Mouse (Mus musculus): Measurements from ENCODE around the gene Fam49a. TPM values are rescaled to one million over a fixed set of nuclear protein-coding genes. Genes with fewer than 3 reads are reported as not detected.
A peak's percentile ranks its signal among the peaks of the same experiment; 100 is the strongest.

The Fam49a gene
- polyA plus RNA-seq, 1 experiment, result 23.9 TPM

GRCm38 (mm10) chr12:12287131-12287786, 25.3 kb downstream of the Fam49a start:
- Histone ChIP-seq H3K4me1 (ENCODE audit: control insufficient read depth, insufficient read depth, insufficient read length, low read length) (peaks cover 23% of the 10 kb centered on the region), H3K27ac (replicated peaks; ENCODE audit: low read depth, low read length) (peak overlapping the region; percentile 19), H3K4me3 (ENCODE audit: insufficient read depth, low read depth, low read length) (no peak overlapping the region; the same call in 1 of the 2 replicates)

- H3K4me3 ChIP-seq (ENCODE audit: insufficient read depth, low read depth, low read length), result no peak overlapping the region
- peak overlapping the region; percentile 19; the same call in 1 of the 2 replicates for H3K27ac ChIP-seq (replicated peaks; ENCODE audit: low read depth, low read length)
Measured at GRCm38 (mm10) chr12:12287787-12288132, 25.8 kb downstream of the Fam49a start.

GRCm38 (mm10) chr12:12288586-12288985, 26.6 kb downstream of the Fam49a start:
- Histone ChIP-seq H3K4me1 (ENCODE audit: control insufficient read depth, insufficient read depth, insufficient read length, low read length) (peaks cover 24% of the 10 kb centered on the region), H3K4me3 (ENCODE audit: insufficient read depth, low read depth, low read length) (no peak overlapping the region)

More at GRCm38 (mm10) chr12:12287787-12288132, 25.8 kb downstream of the Fam49a start:
- H3K4me1 ChIP-seq (ENCODE audit: control insufficient read depth, insufficient read depth, insufficient read length, low read length), result peaks cover 24% of the 10 kb centered on the region

GRCm38 (mm10) chr12:12289636-12290035, 27.7 kb downstream of the Fam49a start:
- no peak overlapping the region for H3K27ac ChIP-seq (replicated peaks; ENCODE audit: low read depth, low read length)
- H3K4me3 ChIP-seq (ENCODE audit: insufficient read depth, low read depth, low read length), result no peak overlapping the region
- H3K4me1 ChIP-seq (ENCODE audit: control insufficient read depth, insufficient read depth, insufficient read length, low read length), result peaks cover 23% of the 10 kb centered on the region

More at GRCm38 (mm10) chr12:12288586-12288985, 26.6 kb downstream of the Fam49a start:
- no peak overlapping the region for H3K27ac ChIP-seq (replicated peaks; ENCODE audit: low read depth, low read length)

GRCm38 (mm10) chr12:12292043-12292618, 30.2 kb downstream of the Fam49a start:
- Histone ChIP-seq H3K27ac (replicated peaks; ENCODE audit: low read depth, low read length) (no peak overlapping the region), H3K4me3 (ENCODE audit: insufficient read depth, low read depth, low read length) (no peak overlapping the region)

GRCm38 (mm10) chr12:12294380-12295171, 32.6 kb downstream of the Fam49a start:
- H3K27ac ChIP-seq (replicated peaks; ENCODE audit: low read depth, low read length), result no peak overlapping the region
- H3K4me1 ChIP-seq (ENCODE audit: control insufficient read depth, insufficient read depth, insufficient read length, low read length), result peaks cover 16% of the 10 kb centered on the region
- H3K4me3 ChIP-seq (ENCODE audit: insufficient read depth, low read depth, low read length), result no peak overlapping the region

More at GRCm38 (mm10) chr12:12292043-12292618, 30.2 kb downstream of the Fam49a start:
- peaks cover 10% of the 10 kb centered on the region for H3K4me1 ChIP-seq (ENCODE audit: control insufficient read depth, insufficient read depth, insufficient read length, low read length)

GRCm38 (mm10) chr12:12298451-12298850, 36.5 kb downstream of the Fam49a start:
- H3K4me3 ChIP-seq (ENCODE audit: insufficient read depth, low read depth, low read length), result no peak overlapping the region
- peaks cover 34% of the 10 kb centered on the region for H3K4me1 ChIP-seq (ENCODE audit: control insufficient read depth, insufficient read depth, insufficient read length, low read length)
- peak overlapping the region; percentile 16; the same call in 1 of the 2 replicates for H3K27ac ChIP-seq (replicated peaks; ENCODE audit: low read depth, low read length)

GRCm38 (mm10) chr12:12299303-12299702, 37.4 kb downstream of the Fam49a start:
- H3K4me1 ChIP-seq (ENCODE audit: control insufficient read depth, insufficient read depth, insufficient read length, low read length), result peaks cover 35% of the 10 kb centered on the region
- 0 out of 2 replicates have a peak overlapping the region, but pooled peaks have one; percentile 8 for H3K27ac ChIP-seq (replicated peaks; ENCODE audit: low read depth, low read length)

GRCm38 (mm10) chr12:12301149-12301548, 39.2 kb downstream of the Fam49a start:
- H3K27ac ChIP-seq (replicated peaks; ENCODE audit: low read depth, low read length), result peak overlapping the region; percentile 44
- no peak overlapping the region for H3K4me3 ChIP-seq (ENCODE audit: insufficient read depth, low read depth, low read length)
- H3K4me1 ChIP-seq (ENCODE audit: control insufficient read depth, insufficient read depth, insufficient read length, low read length), result peaks cover 35% of the 10 kb centered on the region

More at GRCm38 (mm10) chr12:12299303-12299702, 37.4 kb downstream of the Fam49a start:
- no peak overlapping the region for H3K4me3 ChIP-seq (ENCODE audit: insufficient read depth, low read depth, low read length)

GRCm38 (mm10) chr12:12301815-12302214, 39.9 kb downstream of the Fam49a start:
- Histone ChIP-seq H3K27ac (replicated peaks; ENCODE audit: low read depth, low read length) (peak overlapping the region; percentile 44), H3K4me3 (ENCODE audit: insufficient read depth, low read depth, low read length) (no peak overlapping the region), H3K4me1 (ENCODE audit: control insufficient read depth, insufficient read depth, insufficient read length, low read length) (peaks cover 35% of the 10 kb centered on the region)

GRCm38 (mm10) chr12:12306214-12306613, 44.3 kb downstream of the Fam49a start:
- no peak overlapping the region for H3K4me3 ChIP-seq (ENCODE audit: insufficient read depth, low read depth, low read length)
- no peak overlapping the region for H3K27ac ChIP-seq (replicated peaks; ENCODE audit: low read depth, low read length)
- H3K4me1 ChIP-seq (ENCODE audit: control insufficient read depth, insufficient read depth, insufficient read length, low read length), result peaks cover 11% of the 10 kb centered on the region

GRCm38 (mm10) chr12:12306814-12307213, 44.9 kb downstream of the Fam49a start:
- H3K4me1 ChIP-seq (ENCODE audit: control insufficient read depth, insufficient read depth, insufficient read length, low read length), result peaks cover 5% of the 10 kb centered on the region
- no peak overlapping the region for H3K4me3 ChIP-seq (ENCODE audit: insufficient read depth, low read depth, low read length)
- H3K27ac ChIP-seq (replicated peaks; ENCODE audit: low read depth, low read length), result no peak overlapping the region

GRCm38 (mm10) chr12:12307245-12307644, 45.3 kb downstream of the Fam49a start:
- Histone ChIP-seq H3K27ac (replicated peaks; ENCODE audit: low read depth, low read length) (no peak overlapping the region), H3K4me1 (ENCODE audit: control insufficient read depth, insufficient read depth, insufficient read length, low read length) (peaks cover 5% of the 10 kb centered on the region; the same call in 1 of the 2 replicates), H3K4me3 (ENCODE audit: insufficient read depth, low read depth, low read length) (no peak overlapping the region)

- Histone ChIP-seq H3K27ac (replicated peaks; ENCODE audit: low read depth, low read length) (no peak overlapping the region), H3K4me3 (ENCODE audit: insufficient read depth, low read depth, low read length) (no peak overlapping the region), H3K4me1 (ENCODE audit: control insufficient read depth, insufficient read depth, insufficient read length, low read length) (peaks cover 3% of the 10 kb centered on the region; the same call in 1 of the 2 replicates)
Measured at GRCm38 (mm10) chr12:12313437-12313836, 51.5 kb downstream of the Fam49a start.

GRCm38 (mm10) chr12:12313919-12314318, 52.0 kb downstream of the Fam49a start:
- peaks cover 3% of the 10 kb centered on the region; the same call in 1 of the 2 replicates for H3K4me1 ChIP-seq (ENCODE audit: control insufficient read depth, insufficient read depth, insufficient read length, low read length)
- H3K27ac ChIP-seq (replicated peaks; ENCODE audit: low read depth, low read length), result no peak overlapping the region
- H3K4me3 ChIP-seq (ENCODE audit: insufficient read depth, low read depth, low read length), result no peak overlapping the region

Data from brown adipose tissue, adult 24 weeks (tissue).